Mouse (Mus musculus) MEL (cell line): Measurements from ENCODE around the gene Kpna3. TPM values are rescaled to one million over a fixed set of nuclear protein-coding genes. Genes with fewer than 3 reads are reported as not detected.

ENCODE experiments used
- DNase-seq: peaks from one replicate; pipeline ENCODE4 v3.0.0; 2011; ENCODE audit warnings: low read depth, low spot score
- H3K27ac ChIP-seq: 2 replicates; pipeline ENCODE4 v1.5.1; 2012; ENCODE audit warnings: low read depth, mild to moderate bottlenecking, control low read depth, low read length, moderate library complexity; ENCODE audit not compliant: control insufficient read depth
- H3K27me3 ChIP-seq, 2 experiments: fragments of 150-350 bp in 1 of 2; sonication (generic) in 1 of 2; 2 replicates each; pipeline ENCODE4 v1.6.1; 2012; ENCODE audit warnings: low read length in 2 of 2, mild to moderate bottlenecking in 2 of 2, improper control_type of control experiment in 1 of 2, moderate library complexity in 1 of 2; ENCODE audit not compliant: insufficient read depth in 2 of 2, control insufficient read depth in 1 of 2
- H3K36me3 ChIP-seq, 2 experiments: 2 replicates each; pipeline ENCODE4 v1.6.1; 2012 to 2014; ENCODE audit warnings: low read length in 2 of 2, improper control_type of control experiment in 1 of 2, inconsistent platforms in 1 of 2, mild to moderate bottlenecking in 1 of 2; ENCODE audit not compliant: insufficient read depth in 2 of 2, control insufficient read depth in 1 of 2
- H3K4me1 ChIP-seq, 2 experiments: fragments of 150-350 bp in 1 of 2; sonication (generic) in 1 of 2; 2 replicates each; pipeline ENCODE4 v1.6.1; 2012; ENCODE audit warnings: low read length in 2 of 2, improper control_type of control experiment in 1 of 2, mild to moderate bottlenecking in 1 of 2; ENCODE audit not compliant: insufficient read depth in 2 of 2, control insufficient read depth in 1 of 2
- H3K4me3 ChIP-seq, 2 experiments: fragments of 150-350 bp in 1 of 2; sonication (generic) in 1 of 2; 2 replicates each; pipeline ENCODE4 v1.5.1; 2012; ENCODE audit warnings: low read depth in 2 of 2, low read length in 2 of 2, mild to moderate bottlenecking in 2 of 2, moderate library complexity in 2 of 2, control low read depth in 1 of 2, improper control_type of control experiment in 1 of 2; ENCODE audit not compliant: control insufficient read depth in 1 of 2, insufficient read depth in 1 of 2
- H3K79me2 ChIP-seq: 2 replicates; pipeline ENCODE4 v1.6.1; 2012; ENCODE audit warnings: mild to moderate bottlenecking, low read length, moderate library complexity; ENCODE audit not compliant: control insufficient read depth, poor library complexity, insufficient read depth
- H3K9ac ChIP-seq: 2 replicates; pipeline ENCODE4 v1.6.1; 2012; ENCODE audit warnings: low read depth, mild to moderate bottlenecking, control low read depth, low read length, moderate library complexity; ENCODE audit not compliant: control insufficient read depth, poor library complexity, severe bottlenecking
- H3K9me3 ChIP-seq: fragments of 150-350 bp; sonication (generic); replicated peaks from 2 replicates; pipeline ENCODE4 v1.6.1; 2012; ENCODE audit warnings: mild to moderate bottlenecking, low read length, improper control_type of control experiment, moderate library complexity; ENCODE audit not compliant: insufficient read depth
- BHLHE40 ChIP-seq: IDR thresholded peaks from 2 replicates; pipeline ENCODE4 v1.6.1; 2012; ENCODE audit warnings: low read depth, mild to moderate bottlenecking, inconsistent platforms, low read length, improper control_type of control experiment, borderline replicate concordance
- CHD1 ChIP-seq: IDR thresholded peaks from 2 replicates; pipeline ENCODE4 v1.6.1; 2012; ENCODE audit warnings: low read depth, mild to moderate bottlenecking, inconsistent platforms, low read length, improper control_type of control experiment
- CHD2 ChIP-seq: IDR thresholded peaks from 2 replicates; pipeline ENCODE4 v1.6.1; 2011; ENCODE audit warnings: low read length, improper control_type of control experiment
- CTCF ChIP-seq, 3 experiments: IDR thresholded peaks in 2 of 3; conservative IDR thresholded peaks in 1 of 3; 2 replicates each; pipeline ENCODE4 v1.5.1; 2011 to 2012; ENCODE audit warnings: low read length in 3 of 3, low read depth in 2 of 3, mild to moderate bottlenecking in 2 of 3, improper control_type of control experiment in 1 of 3, inconsistent platforms in 1 of 3, mixed read lengths in 1 of 3, moderate library complexity in 1 of 3; ENCODE audit not compliant: control insufficient read depth in 1 of 3, insufficient read depth in 1 of 3, poor library complexity in 1 of 3, severe bottlenecking in 1 of 3
- E2F4 ChIP-seq: IDR thresholded peaks from 2 replicates; pipeline ENCODE4 v1.6.1; 2011; ENCODE audit warnings: low read depth, low read length, improper control_type of control experiment, borderline replicate concordance
- EP300 ChIP-seq, 2 experiments: IDR thresholded peaks; 2 replicates each; pipeline ENCODE4 v1.6.1; 2011; ENCODE audit warnings: improper control_type of control experiment in 2 of 2, low read length in 2 of 2, low read depth in 1 of 2, mild to moderate bottlenecking in 1 of 2
- ETS1 ChIP-seq: IDR thresholded peaks from 2 replicates; pipeline ENCODE4 v1.6.1; 2012; ENCODE audit warnings: low read depth, mild to moderate bottlenecking, inconsistent platforms, low read length, improper control_type of control experiment, moderate library complexity
- GABPA ChIP-seq: IDR thresholded peaks from 2 replicates; pipeline ENCODE4 v1.6.1; 2012; ENCODE audit warnings: low read depth, mild to moderate bottlenecking, inconsistent platforms, low read length, improper control_type of control experiment, moderate library complexity
- KAT2A ChIP-seq: conservative IDR thresholded peaks from 2 replicates; pipeline ENCODE4 v1.6.1; 2012; ENCODE audit warnings: low read depth, low read length, improper control_type of control experiment, inconsistent platforms
- MAFK ChIP-seq: IDR thresholded peaks from 2 replicates; pipeline ENCODE4 v1.6.1; 2011; ENCODE audit warnings: low read depth, mild to moderate bottlenecking, low read length, improper control_type of control experiment, borderline replicate concordance
- MAX ChIP-seq: IDR thresholded peaks from 2 replicates; pipeline ENCODE4 v1.6.1; 2011; ENCODE audit warnings: low read length, improper control_type of control experiment
- MAZ ChIP-seq: IDR thresholded peaks from 2 replicates; pipeline ENCODE4 v1.6.1; 2012; ENCODE audit warnings: low read depth, mild to moderate bottlenecking, inconsistent platforms, low read length, improper control_type of control experiment
- MXI1 ChIP-seq: IDR thresholded peaks from 2 replicates; pipeline ENCODE4 v1.6.1; 2011; ENCODE audit warnings: mild to moderate bottlenecking, low read depth, low read length, improper control_type of control experiment
- MYB ChIP-seq: IDR thresholded peaks from 2 replicates; pipeline ENCODE4 v1.6.1; 2011; ENCODE audit warnings: mild to moderate bottlenecking, low read depth, low read length, improper control_type of control experiment
- MYC ChIP-seq: IDR thresholded peaks from 2 replicates; pipeline ENCODE4 v1.6.1; 2011; ENCODE audit warnings: low read depth, mild to moderate bottlenecking, low read length, improper control_type of control experiment, moderate library complexity
- NELFE ChIP-seq: IDR thresholded peaks from 2 replicates; pipeline ENCODE4 v1.6.1; 2011; ENCODE audit warnings: low read depth, low read length, improper control_type of control experiment
- NRF1 ChIP-seq: IDR thresholded peaks from 2 replicates; pipeline ENCODE4 v1.6.1; 2014; ENCODE audit warnings: low read depth, mild to moderate bottlenecking, inconsistent platforms, low read length, improper control_type of control experiment, moderate library complexity; ENCODE audit not compliant: poor library complexity, insufficient read depth, severe bottlenecking
- POLR2AphosphoS2 ChIP-seq: IDR thresholded peaks from 2 replicates; pipeline ENCODE4 v1.6.1; 2011; ENCODE audit warnings: low read length, improper control_type of control experiment
- POLR2AphosphoS5 ChIP-seq: IDR thresholded peaks from 2 replicates; pipeline ENCODE4 v1.6.1; 2012; ENCODE audit warnings: low read depth, borderline replicate concordance, mild to moderate bottlenecking, inconsistent platforms, low read length, moderate library complexity, mixed read lengths
- RAD21 ChIP-seq: IDR thresholded peaks from 2 replicates; pipeline ENCODE4 v1.6.1; 2011; ENCODE audit warnings: mild to moderate bottlenecking, low read depth, low read length, improper control_type of control experiment
- SIN3A ChIP-seq: IDR thresholded peaks from 2 replicates; pipeline ENCODE4 v1.6.1; 2012; ENCODE audit warnings: low read length, improper control_type of control experiment, inconsistent platforms
- SMC3 ChIP-seq: IDR thresholded peaks from 2 replicates; pipeline ENCODE4 v1.6.1; 2011; ENCODE audit warnings: low read depth, low read length, improper control_type of control experiment
- TAL1 ChIP-seq: IDR thresholded peaks from 2 replicates; pipeline ENCODE4 v1.6.1; 2012; ENCODE audit warnings: mild to moderate bottlenecking, inconsistent platforms, low read length, moderate library complexity, mixed read lengths
- TBP ChIP-seq: IDR thresholded peaks from 2 replicates; pipeline ENCODE4 v1.8.0; 2011; ENCODE audit warnings: low read depth, low read length, improper control_type of control experiment
- UBTF ChIP-seq: IDR thresholded peaks from 2 replicates; pipeline ENCODE4 v1.6.1; 2012; ENCODE audit warnings: low read depth, mild to moderate bottlenecking, inconsistent platforms, low read length, improper control_type of control experiment, moderate library complexity, borderline replicate concordance; ENCODE audit not compliant: insufficient read depth
- USF2 ChIP-seq, 2 experiments: IDR thresholded peaks; 2 replicates each; pipeline ENCODE4 v1.6.1; 2011 to 2012; ENCODE audit warnings: improper control_type of control experiment in 2 of 2, low read length in 2 of 2, borderline replicate concordance in 1 of 2, inconsistent platforms in 1 of 2, low read depth in 1 of 2, mild to moderate bottlenecking in 1 of 2; ENCODE audit not compliant: insufficient read depth in 1 of 2
- ZKSCAN1 ChIP-seq: IDR thresholded peaks from 2 replicates; pipeline ENCODE4 v1.6.1; 2012; ENCODE audit warnings: low read depth, mild to moderate bottlenecking, inconsistent platforms, low read length, improper control_type of control experiment, moderate library complexity
- ZMIZ1 ChIP-seq: IDR thresholded peaks from 2 replicates; pipeline ENCODE4 v1.6.1; 2012; ENCODE audit warnings: low read depth, mild to moderate bottlenecking, inconsistent platforms, low read length, improper control_type of control experiment, moderate library complexity
- polyA plus RNA-seq, 2 experiments: library from polyadenylated mRNA; stranded (reverse) in 1 of 2; unstranded in 1 of 2; fragments of >175 nt in 1 of 2; fragments of >200 nt in 1 of 2; gene quantifications; 2 replicates each; pipeline versions ENCODE4 v1.2.1 to v1.2.4; 2012; ENCODE audit warnings: low replicate concordance in 2 of 2, low read depth in 1 of 2; ENCODE audit not compliant: insufficient read length in 2 of 2, insufficient read depth in 1 of 2, missing spikeins in 1 of 2
- total RNA-seq: library from RNA; depleted of rRNA; stranded (reverse); fragments of 300-350 nt; gene quantifications from 2 replicates; pipeline ENCODE4 v1.2.3, GENCODE M21; 2012

Gene Kpna3
- total and polyA plus RNA-seq, 3 experiments, result 22.7 to 309 (median 51.3) TPM

GRCm38 (mm10) chr14:61439141-61439660 is 473 bp downstream of the Kpna3 start:
- TF ChIP-seq SIN3A, result 0 out of 2 replicates have a peak, but pooled peaks have one; percentile 3
- TF ChIP-seq MAZ, result 0 out of 2 replicates have a peak, but pooled peaks have one; percentile 6
- TF ChIP-seq ZKSCAN1, result no peak
- TF ChIP-seq MAX, result 0 out of 2 replicates have a peak, but pooled peaks have one; percentile 22
- TF ChIP-seq CHD2, result peak; percentile 11; the same call in 1 of the 2 replicates
- TF ChIP-seq EP300 (IDR thresholded peaks at IDR 0.05; ENCODE audit: low read depth in 1 of 2, low read length in 2 of 2), result 0 out of 4 replicates have a peak, but pooled peaks of 1 of the 2 experiments have one; percentile 7
- TF ChIP-seq, all 39 proteins: peak for 5
- DNase-seq, result peak; percentile 68
- H3K4me1 ChIP-seq, result peaks cover 8 to 18% of the 10 kb centered on the region in 2 experiments
- peak overlapping the region; percentile 99 for H3K9ac ChIP-seq
- no peaks in the 10 kb centered on the region for H3K9me3 ChIP-seq
- H3K36me3 ChIP-seq, result peaks cover 0 to 40% of the 10 kb centered on the region in 2 experiments; a peak in 3 of 4 replicates
- H3K4me3 ChIP-seq, result peak overlapping the region; percentile 78 to 85
- peaks cover 41% of the 10 kb centered on the region for H3K79me2 ChIP-seq
- no peak overlapping the region; the same call in 1 of the 2 replicates for H3K27ac ChIP-seq
- no peaks in the 10 kb centered on the region for H3K27me3 ChIP-seq

DNA sequence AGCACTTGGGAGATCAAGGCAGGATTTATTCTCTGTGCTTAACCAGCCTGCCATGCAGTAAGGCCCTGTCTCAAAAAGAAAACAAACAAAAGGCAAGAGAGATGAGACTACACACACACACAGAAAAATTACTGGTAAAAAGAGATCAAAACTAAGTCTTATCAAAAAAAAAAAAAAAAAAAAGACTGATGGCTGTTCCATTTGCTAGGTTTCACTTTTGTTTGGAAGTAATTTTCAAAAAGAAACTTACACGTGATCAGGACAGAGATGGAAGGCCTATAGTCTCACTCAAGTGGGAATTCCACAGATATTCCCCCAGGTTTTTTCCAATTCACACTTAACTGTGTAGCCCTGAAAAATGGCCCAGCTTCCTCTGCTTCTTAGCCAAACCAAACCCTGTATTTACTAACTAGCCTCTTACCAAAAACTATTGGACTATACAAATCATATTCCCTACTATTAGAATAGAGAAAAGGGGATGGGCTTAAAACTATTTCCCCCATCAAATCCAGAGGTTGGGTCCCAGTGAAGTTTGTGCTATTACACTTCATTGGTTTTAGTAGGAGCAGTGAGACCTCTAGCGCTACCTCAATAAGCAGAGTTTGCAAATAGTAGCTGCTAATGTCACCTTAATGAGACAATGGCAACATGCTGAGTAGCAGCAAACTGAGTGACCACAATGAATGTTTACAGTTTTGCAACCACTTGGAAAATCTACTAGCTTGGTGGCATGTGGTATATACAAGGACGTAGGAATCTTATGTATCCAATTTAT is 1.3 kb downstream of the Kpna3 start:
- Histone ChIP-seq H3K27ac (no peak overlapping the region), H3K9me3 (no peaks in the 10 kb centered on the region), H3K79me2 (peaks cover 46% of the 10 kb centered on the region), H3K9ac (peak overlapping the region; percentile 99), H3K4me1 (peaks cover 10 to 24% of the 10 kb centered on the region in 2 experiments), H3K36me3 (peaks cover 0 to 47% of the 10 kb centered on the region in 2 experiments; a peak in 3 of 4 replicates), H3K4me3 (peak overlapping the region; percentile 78 to 85), H3K27me3 (no peaks in the 10 kb centered on the region)
- peak; percentile 60 for DNase-seq
- peak; percentile 24; the same call in 1 of the 2 replicates for TF ChIP-seq MXI1
- no peak for TF ChIP-seq CHD1
- no peak for TF ChIP-seq BHLHE40
- TF ChIP-seq TBP, result no peak
- no peak for TF ChIP-seq ETS1
- no peak for TF ChIP-seq MAX
- TF ChIP-seq SMC3, result peak; percentile 22; the same call in 1 of the 2 replicates
- TF ChIP-seq MYC, result no peak
- no peak for TF ChIP-seq POLR2AphosphoS2
- peak; percentile 38 for TF ChIP-seq RAD21
- no peak for TF ChIP-seq MAZ
- no peak for TF ChIP-seq UBTF
- no peak for TF ChIP-seq POLR2AphosphoS5
- TF ChIP-seq KAT2A, result no peak
- no peak for TF ChIP-seq NELFE
- TF ChIP-seq GABPA, result no peak
- no peak for TF ChIP-seq USF2 (IDR thresholded peaks at IDR 0.05; ENCODE audit: borderline replicate concordance in 1 of 2, insufficient read depth in 1 of 2, low read depth in 1 of 2, low read length in 2 of 2)
- TF ChIP-seq ZMIZ1, result no peak
- TF ChIP-seq CTCF (IDR thresholded peaks at IDR 0.05 in 2 of 3, conservative IDR thresholded peaks at IDR 0.05 in 1 of 3; ENCODE audit: control insufficient read depth in 1 of 3, insufficient read depth in 1 of 3, low read depth in 2 of 3, low read length in 3 of 3, poor library complexity in 1 of 3, severe bottlenecking in 1 of 3), result peak in 1 of 3 experiments; percentile 44; a peak in 2 of 6 replicates
- TF ChIP-seq TAL1, result no peak
- TF ChIP-seq EP300 (IDR thresholded peaks at IDR 0.05; ENCODE audit: low read depth in 1 of 2, low read length in 2 of 2), result no peak
- no peak for TF ChIP-seq MYB
- no peak for TF ChIP-seq E2F4
- TF ChIP-seq NRF1, result no peak
- TF ChIP-seq MAFK, result no peak
- TF ChIP-seq CHD2, result no peak
